8 mouse cellular contexts compared by ENCODE assay signal in the genomic region with DNA sequence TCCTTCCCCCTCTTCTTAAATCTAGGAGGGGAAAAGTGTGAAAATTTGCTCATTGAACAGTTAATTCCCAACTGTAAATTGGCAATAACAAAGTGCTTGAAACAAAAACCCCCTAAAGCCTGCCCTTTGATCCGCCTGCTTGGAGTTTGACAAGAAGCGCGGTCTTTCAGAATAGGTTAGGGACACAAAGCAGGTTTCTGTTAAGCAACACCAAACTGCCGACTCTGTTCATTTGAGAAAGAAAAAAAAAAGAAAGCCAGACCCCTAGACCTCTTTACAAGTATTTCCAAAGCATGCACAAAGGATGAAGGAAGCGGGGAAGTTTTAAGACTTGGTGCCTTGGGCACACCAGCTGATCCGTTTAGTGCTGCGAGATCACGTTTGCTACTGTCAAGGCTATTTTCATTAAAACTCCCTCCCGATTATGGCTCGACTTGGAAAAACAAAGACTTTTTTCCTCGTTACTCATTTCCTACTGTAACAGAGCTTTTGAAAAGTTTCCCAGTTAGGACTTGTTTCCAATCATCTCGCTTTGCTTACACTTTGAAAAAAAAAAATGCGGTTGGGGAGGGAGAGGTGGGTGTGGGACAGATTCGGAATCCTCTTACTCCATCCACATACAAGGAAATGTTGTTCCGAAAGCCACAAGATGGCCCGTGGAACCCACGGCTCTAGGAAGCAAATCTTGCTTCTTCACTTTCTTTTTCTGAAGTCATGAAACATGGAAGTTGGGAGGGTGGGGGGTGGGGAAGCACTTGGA. TPM values are rescaled to one million over a fixed set of nuclear protein-coding genes. Genes with fewer than 3 reads are reported as not detected.
DNase-seq lines count a peak whose midpoint lies in the region; ATAC-seq and TF ChIP-seq lines count a peak whose summit lies in the region.

No protein-coding gene starts in this region.

- H3K36me3 ChIP-seq in embryonic facial prominence, embryonic 15.5 days = peaks cover 23% of the 10 kb centered on the region
- H3K36me3 ChIP-seq in hindbrain, postnatal 0 days (ENCODE audit: insufficient read depth, low read length) = no peaks in the 10 kb centered on the region

- H3K4me3 ChIP-seq in embryonic facial prominence, embryonic 15.5 days (replicated peaks) = peak overlapping the region; percentile 74
- H3K4me3 ChIP-seq in hindbrain, postnatal 0 days (ENCODE audit: low read length) = peak overlapping the region; percentile 67

- no peaks in the 10 kb centered on the region for H3K27me3 ChIP-seq in embryonic facial prominence, embryonic 15.5 days
- no peaks in the 10 kb centered on the region; the same call in 1 of the 2 replicates for H3K27me3 ChIP-seq in hindbrain, postnatal 0 days (ENCODE audit: insufficient read depth, low read length)

- H3K27ac ChIP-seq in embryonic facial prominence, embryonic 15.5 days (replicated peaks) = peak overlapping the region; percentile 99
- H3K27ac ChIP-seq in hindbrain, postnatal 0 days = peak overlapping the region; percentile 82; the same call in 1 of the 2 replicates

- no peak for TF ChIP-seq CTCF in hindbrain, postnatal 0 days (IDR thresholded peaks at IDR 0.05; ENCODE audit: low read depth)

- peak; percentile 9 for DNase-seq in kidney, adult 11 months
- no peak for DNase-seq in kidney, postnatal 10 days
- DNase-seq in hindbrain, postnatal 0 days (ENCODE audit: low spot score) = peak; percentile 18
- peak; percentile 30 for DNase-seq in lung, postnatal 10 days
- peak; percentile 26 for DNase-seq in thymus, postnatal 14 days
- DNase-seq in frontal cortex, adult 2 months (ENCODE audit: extremely low spot score in 1 of 2, low spot score in 1 of 2) = no peak
- DNase-seq in spleen, adult 18-20 months = no peak

- H3K9me3 ChIP-seq in embryonic facial prominence, embryonic 15.5 days (replicated peaks) = no peaks in the 10 kb centered on the region
- H3K9me3 ChIP-seq in hindbrain, postnatal 0 days (ENCODE audit: low read length) = no peaks in the 10 kb centered on the region

- H3K4me2 ChIP-seq in embryonic facial prominence, embryonic 15.5 days (replicated peaks) = peak overlapping the region; percentile 97
- H3K4me2 ChIP-seq in hindbrain, postnatal 0 days (ENCODE audit: low read depth, low read length) = peak overlapping the region; percentile 99

- ATAC-seq in embryonic facial prominence, embryonic 15.5 days (ENCODE audit: insufficient number of reproducible peaks, low FRiP score, low TSS enrichment, low read depth) = no peak
- no peak for ATAC-seq in hindbrain, postnatal 0 days

- under 1% methylated on average over 17 of the region's 17 CpGs for WGBS in embryonic facial prominence, embryonic 15.5 days
- WGBS in hindbrain, postnatal 0 days = 2% methylated on average over 17 of the region's 17 CpGs

- H3K4me1 ChIP-seq in embryonic facial prominence, embryonic 15.5 days = peaks cover 16% of the 10 kb centered on the region
- peaks cover 8% of the 10 kb centered on the region; the same call in 1 of the 2 replicates for H3K4me1 ChIP-seq in hindbrain, postnatal 0 days (ENCODE audit: insufficient read depth, low read length)

- peak overlapping the region; percentile 23 for H3K9ac ChIP-seq in embryonic facial prominence, embryonic 15.5 days
- H3K9ac ChIP-seq in hindbrain, postnatal 0 days (replicated peaks; ENCODE audit: low read length) = peak overlapping the region; percentile 57

RNA-seq across cellular contexts. Expression of a gene that starts 5.4 kb away (rescaled TPM):
- 70.2 and 74.4 TPM in 2 replicates for polyA plus RNA-seq in embryonic facial prominence, embryonic 15.5 days (2015; fragmentation: Nextera tagmentation; extraction: Ambion mirVana)
- 12.5 and 12.6 TPM in 2 replicates for total RNA-seq in hindbrain, postnatal 0 days (2014; rRNA removed)
- polyA plus RNA-seq in hindbrain, postnatal 0 days (2015; fragmentation: Nextera tagmentation; extraction: Ambion mirVana) = 8.4 and 9.4 TPM in 2 replicates
- 2.9 and 3.8 TPM in 2 replicates for polyA plus RNA-seq in frontal cortex, adult 2 months (2012; rRNA removed)

Comparison
In these comparisons a context has a peak if more than half of its experiments do, and no peak if none do; other contexts are left out.
1. DNase-seq: peak in kidney, adult 11 months (single experiment), hindbrain, postnatal 0 days (single experiment), lung, postnatal 10 days (single experiment) and thymus, postnatal 14 days (single experiment); none in kidney, postnatal 10 days (single experiment), frontal cortex, adult 2 months (0 of 2) and spleen, adult 18-20 months (0 of 2).